Mouse (Mus musculus) embryonic facial prominence, embryonic 14.5 days (tissue): ENCODE measurements around the gene Ccr3. TPM values are rescaled to one million over a fixed set of nuclear protein-coding genes. Genes with fewer than 3 reads are reported as not detected.

Experiments used
- ATAC-seq: fragments of 200-750 bp; cut with Nextera tagmentation; 2 replicates; pipeline ENCODE4 v1.8.0; 2017; ENCODE audit warnings: low read depth, moderate number of reproducible peaks, moderate TSS enrichment
- DNase-seq: peaks from one replicate; pipeline ENCODE4 v3.0.0-alpha.2; 2015; ENCODE audit warnings: low spot score
- H3K27ac ChIP-seq: fragments of 300-500 bp; sonication (generic); replicated peaks from 2 replicates; pipeline ENCODE4 v1.5.1; 2014; ENCODE audit warnings: low read depth, mild to moderate bottlenecking, low read length, moderate library complexity
- H3K27me3 ChIP-seq: fragments of 300-500 bp; sonication (generic); replicated peaks from 2 replicates; pipeline ENCODE4 v1.6.1; 2014; ENCODE audit warnings: low read length; ENCODE audit not compliant: control insufficient read depth, insufficient read depth
- H3K36me3 ChIP-seq: fragments of 300-500 bp; sonication (generic); 2 replicates; pipeline ENCODE4 v1.6.1; 2014; ENCODE audit warnings: low read length, mixed read lengths; ENCODE audit not compliant: control insufficient read depth, insufficient read depth
- H3K4me1 ChIP-seq: fragments of 300-500 bp; sonication (generic); 2 replicates; pipeline ENCODE4 v1.6.1; 2014; ENCODE audit warnings: antibody characterized with exemption, low read length; ENCODE audit not compliant: control insufficient read depth, insufficient read depth
- H3K4me2 ChIP-seq: fragments of 300-500 bp; sonication (generic); 2 replicates; pipeline ENCODE4 v1.6.1; 2014; ENCODE audit warnings: low read depth, mild to moderate bottlenecking, low read length, moderate library complexity, mixed read lengths
- H3K4me3 ChIP-seq: fragments of 300-500 bp; sonication (generic); 2 replicates; pipeline ENCODE4 v1.5.1; 2014; ENCODE audit warnings: low read depth, mild to moderate bottlenecking, low read length
- H3K9ac ChIP-seq: fragments of 300-500 bp; sonication (generic); 2 replicates; pipeline ENCODE4 v1.6.1; 2014; ENCODE audit warnings: low read depth, mild to moderate bottlenecking, low read length, moderate library complexity, mixed read lengths
- H3K9me3 ChIP-seq: fragments of 300-500 bp; sonication (generic); 2 replicates; pipeline ENCODE4 v1.6.1; 2016; ENCODE audit warnings: low read length; ENCODE audit not compliant: control insufficient read depth
- WGBS: fragments of 180-500 bp; shearing (Covaris S2); extraction: QIAGEN DNeasy Blood & Tissue Kit; methylation state at CpG from one replicate; pipeline ENCODE4 v1.1.7; 2014; 5-methylcytosine and 5-hydroxymethylcytosine counted together
- polyA plus RNA-seq: library from polyadenylated mRNA; unstranded; fragments of >200 nt; fragmentation: Nextera tagmentation; extraction: Ambion mirVana; gene quantifications from 2 replicates; pipeline ENCODE4 v1.2.1, GENCODE M21; 2014

Gene Ccr3
- polyA plus RNA-seq, 1 experiment from 2014 or later, result 0.28 TPM

DNA sequence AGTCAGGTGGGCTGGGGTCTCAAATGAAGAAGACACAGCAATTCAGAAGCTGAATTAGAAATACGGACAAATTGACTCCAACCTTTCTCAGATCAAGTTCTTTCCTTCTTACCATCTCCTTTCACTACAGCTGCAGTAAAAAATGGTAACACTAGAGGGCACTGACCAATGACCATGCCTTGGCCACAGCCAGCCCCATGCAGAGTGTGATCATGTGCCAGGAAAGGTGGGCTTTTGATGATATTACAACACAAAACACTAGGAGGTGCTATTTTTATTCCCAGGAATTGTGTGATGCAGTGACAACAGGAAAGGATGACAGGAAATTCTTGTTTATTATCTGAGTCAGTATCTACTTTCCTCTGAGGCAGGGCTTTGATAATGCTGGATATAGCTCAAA, 11.6 kb downstream of the Ccr3 start:
- no peaks in the 10 kb centered on the region for H3K4me1 ChIP-seq
- H3K9me3 ChIP-seq, result no peaks in the 10 kb centered on the region
- H3K4me3 ChIP-seq, result no peak overlapping the region
- DNase-seq (peak; percentile 13), ATAC-seq (no peak)
- no peak overlapping the region for H3K4me2 ChIP-seq
- no peaks in the 10 kb centered on the region for H3K27me3 ChIP-seq
- no peak overlapping the region for H3K9ac ChIP-seq
- H3K36me3 ChIP-seq, result no peaks in the 10 kb centered on the region
- 67% methylated on average over 1 of the region's 1 CpGs for WGBS
- no peak overlapping the region for H3K27ac ChIP-seq

DNA sequence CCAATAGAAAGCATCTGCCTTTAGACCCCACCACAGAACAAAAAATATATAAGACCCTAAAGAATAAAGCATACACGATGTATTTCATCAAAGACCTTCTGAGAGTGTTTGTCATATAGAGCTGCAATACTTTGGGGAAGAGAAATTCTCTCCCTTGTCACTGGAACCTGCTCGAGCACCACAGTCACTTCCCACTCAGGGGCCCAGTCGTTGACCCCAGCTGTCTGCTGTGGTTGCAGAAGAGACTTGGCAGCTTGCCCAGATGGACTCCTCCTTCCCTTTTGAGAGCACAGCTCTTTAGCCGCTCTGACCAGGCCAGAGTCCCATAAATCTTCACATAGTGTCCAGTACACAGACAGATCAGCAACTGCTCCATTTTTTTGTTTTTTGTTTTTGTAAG, 15.9 kb downstream of the Ccr3 start:
- H3K9me3 ChIP-seq, result no peaks in the 10 kb centered on the region
- no peaks in the 10 kb centered on the region for H3K27me3 ChIP-seq
- DNase-seq (peak; percentile 71), ATAC-seq (no peak)
- no peak overlapping the region for H3K4me3 ChIP-seq
- no peaks in the 10 kb centered on the region for H3K36me3 ChIP-seq
- H3K4me2 ChIP-seq, result no peak overlapping the region
- 40% methylated on average over 4 of the region's 4 CpGs for WGBS
- no peak overlapping the region for H3K9ac ChIP-seq
- H3K4me1 ChIP-seq, result no peaks in the 10 kb centered on the region
- no peak overlapping the region for H3K27ac ChIP-seq

DNA sequence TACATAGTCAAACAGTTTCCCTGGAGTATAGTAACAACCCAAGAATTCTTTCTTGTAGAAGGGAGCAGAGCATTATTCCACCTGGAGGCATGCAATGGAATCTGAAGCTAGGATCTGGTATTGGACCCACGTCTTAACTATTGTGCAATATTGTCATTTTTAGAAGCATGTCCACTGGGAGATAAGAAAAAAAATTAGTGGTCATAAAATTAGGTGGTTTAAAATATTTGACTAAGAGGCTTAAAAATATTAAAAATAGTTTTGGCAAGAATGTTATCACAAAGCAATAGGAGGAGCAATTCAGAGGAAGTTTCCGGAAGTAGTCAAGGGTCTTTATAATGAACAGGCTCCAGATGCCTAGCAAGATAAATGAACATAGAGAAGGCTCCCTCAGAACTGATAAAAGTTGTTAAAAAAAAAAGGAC, 16.4 kb downstream of the Ccr3 start:
- no peak for DNase-seq
- Histone ChIP-seq H3K36me3 (no peaks in the 10 kb centered on the region), H3K27ac (no peak overlapping the region), H3K4me3 (no peak overlapping the region), H3K9ac (no peak overlapping the region), H3K4me1 (no peaks in the 10 kb centered on the region), H3K9me3 (no peaks in the 10 kb centered on the region), H3K4me2 (no peak overlapping the region), H3K27me3 (no peaks in the 10 kb centered on the region)
- WGBS, result 66% methylated on average over 2 of the region's 2 CpGs
- ATAC-seq, result no peak

GRCm38 (mm10) chr9:124038949-124039348, 17.2 kb downstream of the Ccr3 start:
- Histone ChIP-seq H3K27me3 (no peaks in the 10 kb centered on the region), H3K4me2 (no peak overlapping the region), H3K4me3 (no peak overlapping the region), H3K9ac (no peak overlapping the region), H3K27ac (no peak overlapping the region), H3K9me3 (no peaks in the 10 kb centered on the region), H3K4me1 (no peaks in the 10 kb centered on the region), H3K36me3 (no peaks in the 10 kb centered on the region)
- DNase-seq (no peak), ATAC-seq (no peak)
- 82% methylated on average over 5 of the region's 5 CpGs for WGBS

DNA sequence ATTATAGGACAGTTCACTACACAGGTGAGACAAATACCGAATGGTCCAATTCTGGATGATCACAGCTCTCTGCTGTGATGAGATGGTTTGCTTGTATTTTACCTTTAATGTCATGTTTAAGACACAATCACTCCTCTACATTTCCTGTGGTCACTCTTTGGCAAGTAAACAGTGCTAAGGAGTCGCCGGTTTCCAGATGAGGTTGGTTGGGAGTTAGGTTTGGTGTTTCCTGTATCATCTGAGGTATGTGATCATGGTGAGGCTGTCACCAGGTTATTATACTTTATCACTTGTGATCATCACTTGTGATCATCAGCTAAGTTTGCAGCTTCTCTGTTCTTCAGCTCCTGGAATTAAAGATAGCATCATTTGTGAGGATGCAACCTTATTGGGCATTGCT, 19.2 kb downstream of the Ccr3 start:
- Histone ChIP-seq H3K27ac (no peak overlapping the region), H3K9me3 (no peaks in the 10 kb centered on the region), H3K27me3 (no peaks in the 10 kb centered on the region), H3K4me3 (no peak overlapping the region), H3K4me1 (no peaks in the 10 kb centered on the region), H3K9ac (no peak overlapping the region), H3K4me2 (no peak overlapping the region), H3K36me3 (no peaks in the 10 kb centered on the region)
- no peak for DNase-seq
- no peak for ATAC-seq
- WGBS, result 81% methylated on average over 3 of the region's 3 CpGs

DNA sequence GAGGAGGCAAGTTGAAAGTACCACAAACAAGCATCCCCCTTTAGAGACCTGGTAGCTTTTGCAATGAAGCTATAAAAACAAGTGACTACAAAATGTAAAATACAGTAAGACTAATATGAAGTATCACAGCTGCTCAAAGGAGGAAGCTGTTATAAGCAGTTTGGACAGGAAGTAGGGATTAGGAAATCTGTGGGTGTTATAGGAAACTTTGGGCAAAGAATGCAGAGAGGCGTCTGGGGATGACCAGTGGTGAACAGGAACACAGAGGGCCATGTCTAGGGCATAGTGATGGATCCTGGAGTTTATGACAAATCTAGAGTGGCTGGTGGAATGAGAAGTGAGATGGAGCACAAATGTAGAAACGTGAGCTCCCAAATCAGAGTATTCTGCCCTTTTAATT, 31.8 kb downstream of the Ccr3 start:
- H3K9me3 ChIP-seq, result no peaks in the 10 kb centered on the region
- no peak overlapping the region for H3K4me2 ChIP-seq
- no peak overlapping the region for H3K27ac ChIP-seq
- no peaks in the 10 kb centered on the region for H3K4me1 ChIP-seq
- DNase-seq (no peak), ATAC-seq (no peak)
- no peaks in the 10 kb centered on the region for H3K36me3 ChIP-seq
- H3K27me3 ChIP-seq, result no peaks in the 10 kb centered on the region
- 48% methylated on average over 2 of the region's 2 CpGs for WGBS
- no peak overlapping the region for H3K4me3 ChIP-seq
- H3K9ac ChIP-seq, result no peak overlapping the region

GRCm38 (mm10) chr9:124056158-124056709, 34.5 kb downstream of the Ccr3 start:
- ATAC-seq, result no peak
- WGBS, result 71% methylated on average over 3 of the region's 3 CpGs
- no peak overlapping the region for H3K27ac ChIP-seq

GRCm38 (mm10) chr9:124059660-124060352, 38.0 kb downstream of the Ccr3 start:
- Histone ChIP-seq H3K27me3 (no peaks in the 10 kb centered on the region), H3K9me3 (no peaks in the 10 kb centered on the region), H3K27ac (no peak overlapping the region), H3K36me3 (no peaks in the 10 kb centered on the region), H3K4me2 (no peak overlapping the region), H3K4me3 (no peak overlapping the region), H3K9ac (no peak overlapping the region), H3K4me1 (no peaks in the 10 kb centered on the region)
- ATAC-seq, result no peak
- no peak for DNase-seq
- WGBS, result 60% methylated on average over 2 of the region's 2 CpGs

More at GRCm38 (mm10) chr9:124056158-124056709, 34.5 kb downstream of the Ccr3 start:
- DNase-seq, result no peak
- H3K27me3 ChIP-seq, result no peaks in the 10 kb centered on the region
- no peak overlapping the region for H3K4me2 ChIP-seq
- no peak overlapping the region for H3K9ac ChIP-seq
- H3K36me3 ChIP-seq, result no peaks in the 10 kb centered on the region
- no peak overlapping the region for H3K4me3 ChIP-seq
- no peaks in the 10 kb centered on the region for H3K9me3 ChIP-seq
- H3K4me1 ChIP-seq, result no peaks in the 10 kb centered on the region
